Mouse (Mus musculus) left cerebral cortex, adult 6 months (tissue): ENCODE results near the gene Ttl. TPM values are rescaled to one million over a fixed set of nuclear protein-coding genes. Genes with fewer than 3 reads are reported as not detected.

ENCODE experiments used
- long read RNA-seq, 2 experiments: library from polyadenylated mRNA; unstranded; transcript quantifications; one replicate each; pipeline ENCODE4 v2.0.0; 2019 to 2020
- polyA plus RNA-seq: library from polyadenylated mRNA; unstranded; fragments of <200 nt; fragmentation: Nextera tagmentation; gene quantifications from 2 replicates; pipeline ENCODE4 v1.2.3, GENCODE M21; 2021

Ttl gene
- 29.5 and 31.2 TPM in 2 replicates for polyA plus RNA-seq
- long read RNA-seq, experiment 1, full-length matches to known transcripts: 260 of 297 reads
- long read RNA-seq, experiment 1, partial matches to known transcripts: 4 of 297 reads
- long read RNA-seq, experiment 1, other reads (novel, unspliced or antisense): 33 of 297 reads
- long read RNA-seq, experiment 2, full-length matches to known transcripts: 87 of 113 reads
- long read RNA-seq, experiment 2, partial matches to known transcripts: 13 of 113 reads
- long read RNA-seq, experiment 2, other reads (novel, unspliced or antisense): 13 of 113 reads

GRCm38 (mm10) chr2:129065437-129066282, at the start of gene Ttl:
Ttl (plus strand) TSS chr2:129065942.

DNA sequence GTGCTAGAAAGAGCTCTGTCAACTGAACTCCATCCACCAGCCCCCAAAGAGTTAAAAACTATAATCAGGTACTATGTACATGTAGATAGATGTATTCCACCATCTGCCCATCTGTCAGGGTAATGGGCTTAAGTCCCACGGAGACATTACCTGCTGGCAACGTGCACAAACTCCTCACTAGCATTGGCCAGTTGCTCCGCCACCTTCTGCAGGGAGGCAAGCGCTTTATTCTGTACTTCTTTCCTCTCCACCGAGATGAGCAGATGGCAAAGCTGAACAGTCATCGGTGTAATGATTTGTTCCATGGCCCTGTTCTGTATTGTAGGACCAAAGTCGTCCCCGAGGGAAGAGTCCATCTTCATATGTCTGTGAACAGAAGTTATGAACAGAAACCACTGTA, 17.9 kb upstream of the Ttl start, which contains the start of gene Vinac1:
Gene Vinac1, minus strand, starts transcription at position 362 of the 400 bp plus-strand sequence.

DNA sequence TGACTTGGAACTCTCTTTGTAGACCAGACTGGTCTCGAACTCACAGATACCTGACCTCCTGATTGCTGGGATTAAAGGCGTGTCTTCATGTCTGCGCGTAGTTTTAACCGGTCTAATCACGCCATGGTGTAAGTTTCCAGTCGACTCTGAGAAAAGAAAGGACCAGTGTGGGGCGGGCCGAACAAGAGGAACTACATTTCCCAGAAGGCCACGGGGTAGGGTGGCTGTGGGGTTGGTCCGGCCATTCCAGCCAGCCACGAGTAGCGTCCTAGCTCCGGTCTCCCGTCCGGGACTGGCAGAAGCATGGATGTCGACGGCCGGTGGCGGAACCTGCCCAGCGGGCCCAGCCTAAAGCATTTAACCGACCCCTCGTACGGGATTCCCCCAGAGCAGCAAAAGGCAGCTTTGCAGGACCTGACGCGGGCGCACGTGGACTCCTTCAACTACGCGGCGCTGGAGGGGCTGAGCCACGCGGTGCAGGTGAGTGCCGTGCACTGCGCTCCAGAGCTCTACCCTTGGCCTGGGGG, 35.1 kb downstream of the Ttl start, which contains the start of gene Polr1b:
Gene Polr1b, plus strand, starts transcription at position 212 of the 527 bp plus-strand sequence.

DNA sequence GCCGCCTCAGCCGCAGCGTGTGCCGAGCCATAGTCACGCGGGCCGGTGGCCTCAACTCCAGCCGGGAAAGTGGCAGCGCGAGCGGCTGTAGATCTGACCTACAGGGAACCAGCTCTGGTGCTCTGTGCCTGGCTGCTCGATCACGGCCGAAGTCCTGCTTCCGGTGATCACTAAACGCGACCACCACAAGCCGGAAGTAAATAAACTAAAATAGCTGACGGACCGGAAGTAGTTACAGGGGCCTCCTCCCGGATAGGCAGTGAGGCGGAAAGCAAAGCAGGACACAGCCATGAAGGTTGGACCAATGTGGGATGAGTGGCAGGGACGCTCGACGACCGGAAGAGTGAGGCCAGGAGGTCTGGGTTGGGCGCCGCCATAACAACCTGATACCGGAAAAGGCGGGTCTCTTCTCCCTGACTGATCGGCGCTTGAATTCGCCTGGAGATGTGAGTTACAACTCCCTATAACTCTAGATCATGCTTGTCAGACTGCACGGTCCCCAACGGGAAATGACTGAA, 63.7 kb downstream of the Ttl start, which contains the start of gene Chchd5:
Gene Chchd5, plus strand, starts transcription at position 289 of the 518 bp plus-strand sequence.

Other genes with a start within 250 kb of the Ttl start
- gene Tmem87b, start 247.8 kb upstream of the Ttl start, polyA plus RNA-seq: 21.5 and 21.9 TPM in 2 replicates
- 1.8 TPM in 2 replicates for gene Fbln7, start 203.0 kb upstream of the Ttl start, polyA plus RNA-seq
- gene Zc3h8, start 121.9 kb upstream of the Ttl start, polyA plus RNA-seq: 9.6 and 10.2 TPM in 2 replicates
- gene Zc3h6, start 98.5 kb upstream of the Ttl start, polyA plus RNA-seq: 3.5 and 10.7 TPM in 2 replicates
- gene Gm10762, start 98.2 kb upstream of the Ttl start, polyA plus RNA-seq: 2.1 and 5.6 TPM in 2 replicates
- gene Vinac1, start 17.8 kb upstream of the Ttl start, polyA plus RNA-seq: 0.08 and 0.13 TPM in 2 replicates
- gene Polr1b, start 35.1 kb downstream of the Ttl start, polyA plus RNA-seq: 3.3 TPM in 2 replicates
- gene Chchd5, start 63.8 kb downstream of the Ttl start, polyA plus RNA-seq: 22.4 and 25.1 TPM in 2 replicates
- gene Slc20a1, start 132.8 kb downstream of the Ttl start, polyA plus RNA-seq: 18.7 and 24.3 TPM in 2 replicates
- 0.12 and 0.28 TPM in 2 replicates for gene Ckap2l, start 231.3 kb downstream of the Ttl start, polyA plus RNA-seq
- gene Il1a, start 244.0 kb downstream of the Ttl start, polyA plus RNA-seq: 0.24 and 0.32 TPM in 2 replicates